Mouse (Mus musculus): ENCODE measurements around the gene 1700025B11Rik. TPM values are rescaled to one million over a fixed set of nuclear protein-coding genes. Genes with fewer than 3 reads are reported as not detected.

Gene 1700025B11Rik
- not detected in 2 replicates for polyA plus RNA-seq (2015; fragmentation: Nextera tagmentation; extraction: Ambion mirVana)

- Histone ChIP-seq H3K27me3 (no peaks in the 10 kb centered on the region), H3K36me3 (no peaks in the 10 kb centered on the region), H3K9me3 (no peaks in the 10 kb centered on the region), H3K4me1 (no peaks in the 10 kb centered on the region), H3K9ac (no peak within 1 kb of the TSS), H3K4me2 (no peak within 1 kb of the TSS), H3K4me3 (no peak within 1 kb of the TSS), H3K27ac (no peak within 1 kb of the TSS)
- no peak for ATAC-seq (ENCODE audit: insufficient number of reproducible peaks, low FRiP score, low TSS enrichment, low read depth)
Measured at GRCm38 (mm10) chr15:77561792-77562191, at the start of gene 1700025B11Rik. TSS of gene 1700025B11Rik (minus strand) at chr15:77561892.

GRCm38 (mm10) chr15:77606069-77606468 lies 44.4 kb upstream of the 1700025B11Rik start:
- Histone ChIP-seq H3K36me3 (no peaks in the 10 kb centered on the region), H3K4me2 (no peak overlapping the region), H3K27me3 (no peaks in the 10 kb centered on the region), H3K27ac (no peak overlapping the region), H3K9me3 (no peaks in the 10 kb centered on the region), H3K4me1 (no peaks in the 10 kb centered on the region), H3K9ac (no peak overlapping the region), H3K4me3 (no peak overlapping the region)
- ATAC-seq (ENCODE audit: insufficient number of reproducible peaks, low FRiP score, low TSS enrichment, low read depth): no peak
- 86% methylated on average over 3 of the region's 3 CpGs for WGBS

- no peak for ATAC-seq (ENCODE audit: insufficient number of reproducible peaks, low FRiP score, low TSS enrichment, low read depth)
- Histone ChIP-seq H3K27ac (no peak within 1 kb of the TSS), H3K4me2 (no peak within 1 kb of the TSS), H3K4me3 (no peak within 1 kb of the TSS), H3K27me3 (no peaks in the 10 kb centered on the region), H3K9ac (no peak within 1 kb of the TSS), H3K36me3 (no peaks in the 10 kb centered on the region), H3K4me1 (no peaks in the 10 kb centered on the region), H3K9me3 (no peaks in the 10 kb centered on the region)
- 80% methylated on average over 1 of the region's 1 CpGs for WGBS
Measured at GRCm38 (mm10) chr15:77598958-77599357, 37.3 kb upstream of the 1700025B11Rik start, which contains the start of gene Gm36245. TSS of gene Gm36245 (plus strand) at chr15:77599258.

- Histone ChIP-seq H3K4me3 (no peak overlapping the region), H3K4me2 (no peak overlapping the region), H3K27me3 (no peaks in the 10 kb centered on the region), H3K4me1 (no peaks in the 10 kb centered on the region), H3K27ac (no peak overlapping the region), H3K9ac (no peak overlapping the region), H3K9me3 (no peaks in the 10 kb centered on the region), H3K36me3 (no peaks in the 10 kb centered on the region)
- WGBS: 57% methylated on average over 3 of the region's 3 CpGs
- ATAC-seq (ENCODE audit: insufficient number of reproducible peaks, low FRiP score, low TSS enrichment, low read depth): no peak
Measured at GRCm38 (mm10) chr15:77598429-77598828, 36.7 kb upstream of the 1700025B11Rik start.

- no peak within 1 kb of the TSS for H3K4me2 ChIP-seq
Measured at GRCm38 (mm10) chr15:77595961-77596360, 34.3 kb upstream of the 1700025B11Rik start, which contains the start of gene Apol10b. TSS of gene Apol10b (minus strand) at chr15:77596125.

GRCm38 (mm10) chr15:77593557-77593956 lies 31.9 kb upstream of the 1700025B11Rik start:
- Histone ChIP-seq H3K4me3 (no peak overlapping the region), H3K27me3 (no peaks in the 10 kb centered on the region), H3K4me2 (no peak overlapping the region), H3K9me3 (no peaks in the 10 kb centered on the region), H3K9ac (no peak overlapping the region), H3K27ac (no peak overlapping the region), H3K36me3 (no peaks in the 10 kb centered on the region), H3K4me1 (no peaks in the 10 kb centered on the region)
- ATAC-seq (ENCODE audit: insufficient number of reproducible peaks, low FRiP score, low TSS enrichment, low read depth): no peak
- WGBS: 76% methylated on average over 1 of the region's 1 CpGs

More at GRCm38 (mm10) chr15:77595961-77596360, 34.3 kb upstream of the 1700025B11Rik start, which contains the start of gene Apol10b:
- no peaks in the 10 kb centered on the region for H3K36me3 ChIP-seq
- H3K4me1 ChIP-seq: no peaks in the 10 kb centered on the region
- H3K9ac ChIP-seq: no peak within 1 kb of the TSS
- no peak for ATAC-seq (ENCODE audit: insufficient number of reproducible peaks, low FRiP score, low TSS enrichment, low read depth)
- H3K4me3 ChIP-seq: no peak within 1 kb of the TSS
- 47% methylated on average over 5 of the region's 5 CpGs for WGBS
- H3K27ac ChIP-seq: no peak within 1 kb of the TSS
- H3K27me3 ChIP-seq: no peaks in the 10 kb centered on the region
- no peaks in the 10 kb centered on the region for H3K9me3 ChIP-seq

- Histone ChIP-seq H3K27me3 (no peaks in the 10 kb centered on the region), H3K4me1 (no peaks in the 10 kb centered on the region), H3K36me3 (no peaks in the 10 kb centered on the region), H3K9me3 (no peaks in the 10 kb centered on the region), H3K27ac (no peak overlapping the region), H3K9ac (no peak overlapping the region), H3K4me2 (no peak overlapping the region), H3K4me3 (no peak overlapping the region)
- ATAC-seq (ENCODE audit: insufficient number of reproducible peaks, low FRiP score, low TSS enrichment, low read depth): no peak
- WGBS: 68% methylated on average over 2 of the region's 2 CpGs
Measured at GRCm38 (mm10) chr15:77590881-77591280, 29.2 kb upstream of the 1700025B11Rik start.

- H3K27ac ChIP-seq: no peak overlapping the region
- H3K4me3 ChIP-seq: no peak overlapping the region
- H3K27me3 ChIP-seq: no peaks in the 10 kb centered on the region
- H3K4me2 ChIP-seq: no peak overlapping the region
- H3K9me3 ChIP-seq: no peaks in the 10 kb centered on the region
- H3K9ac ChIP-seq: no peak overlapping the region
- H3K36me3 ChIP-seq: no peaks in the 10 kb centered on the region
- H3K4me1 ChIP-seq: no peaks in the 10 kb centered on the region
- ATAC-seq (ENCODE audit: insufficient number of reproducible peaks, low FRiP score, low TSS enrichment, low read depth): no peak
Measured at GRCm38 (mm10) chr15:77588981-77589380, 27.3 kb upstream of the 1700025B11Rik start.

GRCm38 (mm10) chr15:77587026-77587425 lies 25.3 kb upstream of the 1700025B11Rik start:
- no peaks in the 10 kb centered on the region for H3K9me3 ChIP-seq
- ATAC-seq (ENCODE audit: insufficient number of reproducible peaks, low FRiP score, low TSS enrichment, low read depth): no peak
- no peak overlapping the region for H3K9ac ChIP-seq
- no peaks in the 10 kb centered on the region for H3K4me1 ChIP-seq
- no peak overlapping the region for H3K27ac ChIP-seq
- H3K27me3 ChIP-seq: no peaks in the 10 kb centered on the region
- no peak overlapping the region for H3K4me2 ChIP-seq
- H3K4me3 ChIP-seq: no peak overlapping the region
- H3K36me3 ChIP-seq: no peaks in the 10 kb centered on the region

- no peaks in the 10 kb centered on the region for H3K9me3 ChIP-seq
- no peak overlapping the region for H3K4me3 ChIP-seq
- no peak overlapping the region for H3K9ac ChIP-seq
- no peak overlapping the region for H3K4me2 ChIP-seq
- no peak overlapping the region for H3K27ac ChIP-seq
- H3K27me3 ChIP-seq: no peaks in the 10 kb centered on the region
- H3K36me3 ChIP-seq: no peaks in the 10 kb centered on the region
- H3K4me1 ChIP-seq: no peaks in the 10 kb centered on the region
- no peak for ATAC-seq (ENCODE audit: insufficient number of reproducible peaks, low FRiP score, low TSS enrichment, low read depth)
- WGBS: 31% methylated on average over 1 of the region's 1 CpGs
Measured at GRCm38 (mm10) chr15:77581681-77582080, 20.0 kb upstream of the 1700025B11Rik start.

- WGBS: 86% methylated on average over 4 of the region's 4 CpGs
- H3K36me3 ChIP-seq: no peaks in the 10 kb centered on the region
- H3K27me3 ChIP-seq: no peaks in the 10 kb centered on the region
- H3K4me1 ChIP-seq: no peaks in the 10 kb centered on the region
- no peak overlapping the region for H3K9ac ChIP-seq
- H3K4me3 ChIP-seq: no peak overlapping the region
- ATAC-seq (ENCODE audit: insufficient number of reproducible peaks, low FRiP score, low TSS enrichment, low read depth): no peak
- H3K4me2 ChIP-seq: no peak overlapping the region
- no peak overlapping the region for H3K27ac ChIP-seq
- H3K9me3 ChIP-seq: no peaks in the 10 kb centered on the region
Measured at GRCm38 (mm10) chr15:77579311-77579710, 17.6 kb upstream of the 1700025B11Rik start.

GRCm38 (mm10) chr15:77578801-77579200 lies 17.1 kb upstream of the 1700025B11Rik start:
- ATAC-seq (ENCODE audit: insufficient number of reproducible peaks, low FRiP score, low TSS enrichment, low read depth): no peak
- no peak overlapping the region for H3K4me2 ChIP-seq
- H3K4me1 ChIP-seq: no peaks in the 10 kb centered on the region
- H3K4me3 ChIP-seq: no peak overlapping the region
- H3K27ac ChIP-seq: no peak overlapping the region
- no peaks in the 10 kb centered on the region for H3K27me3 ChIP-seq
- WGBS: 93% methylated on average over 2 of the region's 2 CpGs
- H3K9me3 ChIP-seq: no peaks in the 10 kb centered on the region
- H3K9ac ChIP-seq: no peak overlapping the region
- H3K36me3 ChIP-seq: no peaks in the 10 kb centered on the region

GRCm38 (mm10) chr15:77563219-77563618 lies 1.5 kb upstream of the 1700025B11Rik start:
- Histone ChIP-seq H3K27me3 (no peaks in the 10 kb centered on the region), H3K4me1 (no peaks in the 10 kb centered on the region), H3K36me3 (no peaks in the 10 kb centered on the region), H3K4me2 (no peak overlapping the region), H3K27ac (no peak overlapping the region), H3K4me3 (no peak overlapping the region), H3K9ac (no peak overlapping the region), H3K9me3 (no peaks in the 10 kb centered on the region)
- no peak for ATAC-seq (ENCODE audit: insufficient number of reproducible peaks, low FRiP score, low TSS enrichment, low read depth)
